Mouse (Mus musculus): Measurements from ENCODE around the gene Spata5. TPM values are rescaled to one million over a fixed set of nuclear protein-coding genes. Genes with fewer than 3 reads are reported as not detected.

The Spata5 gene
- total and polyA plus RNA-seq, 3 experiments, result 35.0 to 52.9 (median 49.7) TPM

DNA sequence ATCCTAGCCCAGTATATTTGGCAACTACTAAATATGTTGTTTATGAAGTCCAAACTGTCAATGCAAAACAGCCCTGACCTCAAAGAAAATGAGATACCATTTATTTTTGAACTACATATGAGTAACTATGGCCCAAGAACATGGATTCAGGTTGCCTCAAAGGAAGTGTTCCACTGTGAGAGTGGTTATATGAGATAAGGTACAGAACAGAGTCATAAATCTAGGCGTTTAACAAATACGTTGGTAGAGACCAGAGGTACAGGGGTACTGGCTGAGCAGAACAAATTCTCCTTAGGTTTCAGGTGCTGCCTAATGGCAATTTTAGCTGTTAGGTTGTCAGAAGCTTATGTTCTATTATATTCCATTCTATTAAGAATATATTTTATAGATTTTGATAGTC lies 67.9 kb downstream of the Spata5 start:
- no peak for DNase-seq (ENCODE audit: extremely low read depth)
- TF ChIP-seq ELF1 (IDR thresholded peaks at IDR 0.05; ENCODE audit: low read depth, low read length) (no peak), CHD1 (IDR thresholded peaks at IDR 0.05; ENCODE audit: low read depth, low read length) (no peak), POLR2AphosphoS2 (IDR thresholded peaks at IDR 0.05; ENCODE audit: low read depth, low read length) (no peak), NELFE (IDR thresholded peaks at IDR 0.05; ENCODE audit: low read depth, low read length) (no peak), SMC3 (IDR thresholded peaks at IDR 0.05; ENCODE audit: low read depth, low read length) (no peak), USF1 (IDR thresholded peaks at IDR 0.05; ENCODE audit: low read depth, low read length) (no peak), ETS1 (conservative IDR thresholded peaks at IDR 0.05; ENCODE audit: low read depth, low read length) (no peak), RAD21 (IDR thresholded peaks at IDR 0.05; ENCODE audit: low read depth, low read length) (no peak), MXI1 (IDR thresholded peaks at IDR 0.05; ENCODE audit: low read depth, low read length) (no peak), EP300 (IDR thresholded peaks at IDR 0.05; ENCODE audit: low read length) (no peak)
- no peaks in the 10 kb centered on the region for H3K9me3 ChIP-seq (replicated peaks; ENCODE audit: low read length)
- no peaks in the 10 kb centered on the region for H3K79me2 ChIP-seq (replicated peaks; ENCODE audit: control insufficient read depth, extremely low read depth, insufficient read depth, poor library complexity, severe bottlenecking)
- no peaks in the 10 kb centered on the region for H3K27me3 ChIP-seq (replicated peaks)
- H3K36me3 ChIP-seq (replicated peaks in 1 of 2; ENCODE audit: control insufficient read depth in 1 of 2, insufficient read depth in 1 of 2, low read length in 1 of 2), result peaks cover 0 to 27% of the 10 kb centered on the region in 2 experiments
- H3K27ac ChIP-seq (ENCODE audit: insufficient read depth, low read depth), result no peak overlapping the region
- dilution Hi-C loops (cut with MboI; ENCODE audit: extremely low pct_ligation_motif_present, extremely low pct_unique_long_range_greater_than_20kb, low sequenced_read_pairs), result no loop called here
- no peak overlapping the region for H3K9ac ChIP-seq (ENCODE audit: insufficient read depth, low read depth)
- no peak overlapping the region for H3K4me3 ChIP-seq (replicated peaks in 1 of 3; ENCODE audit: low read depth in 2 of 3, low read length in 2 of 3, poor library complexity in 1 of 3)
- H3K4me2 ChIP-seq (ENCODE audit: insufficient read depth, low read depth, poor library complexity, severe bottlenecking), result no peak overlapping the region
- in situ Hi-C loops (cut with MboI; ENCODE audit: low pct_ligation_motif_present, low pct_unique_long_range_greater_than_20kb, low sequenced_read_pairs), result loop anchor here (25.0 kb wide), 1 partner anchor 725 kb away; no protein-coding TSS in a partner anchor
- no peaks in the 10 kb centered on the region for H3K4me1 ChIP-seq (ENCODE audit: control insufficient read depth in 1 of 2, insufficient read depth in 2 of 2)

DNA sequence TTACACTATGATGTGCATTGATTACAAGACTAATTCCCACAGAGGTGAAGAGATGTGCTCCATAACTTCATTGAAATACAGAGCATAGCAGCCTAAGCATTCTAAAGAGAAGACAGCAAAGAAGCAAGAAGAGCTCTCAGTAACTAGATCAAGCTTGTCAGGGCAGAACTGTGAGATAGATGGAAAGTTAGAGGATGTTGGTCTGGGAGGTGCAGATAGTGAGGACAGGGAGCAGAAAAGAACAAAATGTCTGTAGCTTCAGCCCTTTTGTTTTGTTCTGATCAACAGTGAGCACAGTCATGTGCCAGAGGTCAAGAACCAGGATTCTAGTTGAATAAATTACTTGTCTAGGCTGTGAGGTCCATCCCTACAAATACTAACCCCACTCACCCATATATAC lies 68.5 kb downstream of the Spata5 start:
- no peaks in the 10 kb centered on the region for H3K4me1 ChIP-seq (ENCODE audit: control insufficient read depth in 1 of 2, insufficient read depth in 2 of 2)
- no peak overlapping the region for H3K4me3 ChIP-seq (replicated peaks in 1 of 3; ENCODE audit: low read depth in 2 of 3, low read length in 2 of 3, poor library complexity in 1 of 3)
- no peaks in the 10 kb centered on the region for H3K27me3 ChIP-seq (replicated peaks)
- no peak overlapping the region for H3K27ac ChIP-seq (ENCODE audit: insufficient read depth, low read depth)
- no peak overlapping the region for H3K4me2 ChIP-seq (ENCODE audit: insufficient read depth, low read depth, poor library complexity, severe bottlenecking)
- no peak for DNase-seq (ENCODE audit: extremely low read depth)
- TF ChIP-seq ZKSCAN1 (IDR thresholded peaks at IDR 0.05; ENCODE audit: borderline replicate concordance, low read depth, low read length), result no peak
- no peak for TF ChIP-seq TBP (conservative IDR thresholded peaks at IDR 0.05; ENCODE audit: low read depth, low read length)
- no peak for TF ChIP-seq UBTF (IDR thresholded peaks at IDR 0.05; ENCODE audit: low read depth, low read length)
- TF ChIP-seq RAD21 (IDR thresholded peaks at IDR 0.05; ENCODE audit: low read depth, low read length), result no peak
- no peak for TF ChIP-seq MAFK (IDR thresholded peaks at IDR 0.05; ENCODE audit: insufficient replicate concordance, low read length)
- TF ChIP-seq MEF2A (IDR thresholded peaks at IDR 0.05; ENCODE audit: borderline replicate concordance, low read depth, low read length), result no peak
- TF ChIP-seq MYC (IDR thresholded peaks at IDR 0.05; ENCODE audit: low read depth, low read length), result no peak
- no peak for TF ChIP-seq ZC3H11A (IDR thresholded peaks at IDR 0.05; ENCODE audit: low read depth, low read length)
- TF ChIP-seq JUN (IDR thresholded peaks at IDR 0.05; ENCODE audit: insufficient read depth, low read depth, low read length), result no peak
- no peak for TF ChIP-seq POLR2A (IDR thresholded peaks at IDR 0.05; ENCODE audit: low read depth, low read length)
- TF ChIP-seq GABPA (IDR thresholded peaks at IDR 0.05; ENCODE audit: insufficient replicate concordance, low read depth, low read length), result no peak
- TF ChIP-seq NRF1 (IDR thresholded peaks at IDR 0.05; ENCODE audit: low read depth, low read length), result no peak
- no peak for TF ChIP-seq ZNF384 (IDR thresholded peaks at IDR 0.05; ENCODE audit: low read depth, low read length)
- TF ChIP-seq E2F4 (IDR thresholded peaks at IDR 0.05; ENCODE audit: insufficient replicate concordance, low read depth, low read length), result no peak
- no peak for TF ChIP-seq SIN3A (IDR thresholded peaks at IDR 0.05; ENCODE audit: low read length)
- TF ChIP-seq MAZ (IDR thresholded peaks at IDR 0.05; ENCODE audit: low read depth, low read length), result no peak
- TF ChIP-seq CTCF (conservative IDR thresholded peaks at IDR 0.05 in 1 of 2, IDR thresholded peaks at IDR 0.05 in 1 of 2; ENCODE audit: low read depth in 2 of 2, low read length in 2 of 2), result no peak
- H3K36me3 ChIP-seq (replicated peaks in 1 of 2; ENCODE audit: control insufficient read depth in 1 of 2, insufficient read depth in 1 of 2, low read length in 1 of 2), result peaks cover 0 to 25% of the 10 kb centered on the region in 2 experiments
- H3K9ac ChIP-seq (ENCODE audit: insufficient read depth, low read depth), result no peak overlapping the region
- H3K9me3 ChIP-seq (replicated peaks; ENCODE audit: low read length), result no peaks in the 10 kb centered on the region
- H3K79me2 ChIP-seq (replicated peaks; ENCODE audit: control insufficient read depth, extremely low read depth, insufficient read depth, poor library complexity, severe bottlenecking), result no peaks in the 10 kb centered on the region
- in situ Hi-C loops (cut with MboI; ENCODE audit: low pct_ligation_motif_present, low pct_unique_long_range_greater_than_20kb, low sequenced_read_pairs), result loop anchor here (25.0 kb wide), 1 partner anchor 724 kb away; no protein-coding TSS in a partner anchor
- dilution Hi-C loops (cut with MboI; ENCODE audit: extremely low pct_ligation_motif_present, extremely low pct_unique_long_range_greater_than_20kb, low sequenced_read_pairs), result no loop called here
